Mouse (Mus musculus): ENCODE data around the gene Gng12.

Gng12 gene

DNA sequence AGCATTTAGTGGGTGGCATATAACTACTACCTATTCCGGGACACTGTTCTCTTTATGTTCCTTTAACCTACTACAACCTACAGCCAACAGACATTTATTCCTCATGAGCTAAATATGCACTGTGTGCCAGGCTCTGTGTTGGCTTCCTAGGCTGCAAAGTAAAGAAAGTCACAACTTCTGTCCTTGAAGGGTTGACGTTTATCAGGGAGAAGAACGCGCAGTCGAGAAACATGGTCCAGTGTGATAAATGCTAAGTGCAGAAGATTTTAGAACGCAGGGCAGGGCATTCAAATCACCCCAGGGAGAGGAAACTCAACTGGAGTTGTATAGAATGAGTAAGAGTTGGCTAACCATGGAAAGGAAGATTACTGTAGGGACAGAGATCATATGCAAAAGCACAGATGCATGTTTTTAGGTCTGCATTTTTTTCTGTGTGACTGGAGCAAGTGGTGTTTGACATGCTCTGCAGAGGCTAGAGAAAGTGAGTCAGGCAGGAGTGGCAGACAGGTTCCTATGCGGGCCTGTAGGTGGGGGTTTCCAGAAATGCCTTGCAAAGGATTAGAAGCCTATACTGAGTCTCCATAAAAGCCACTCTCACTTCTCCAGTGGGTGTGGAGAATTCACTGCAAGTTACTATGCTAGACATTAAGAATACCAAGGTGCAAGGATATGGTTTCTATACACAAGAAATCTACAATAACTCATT, 161.9 kb downstream of the Gng12 start:
- DNase-seq: no peak

DNA sequence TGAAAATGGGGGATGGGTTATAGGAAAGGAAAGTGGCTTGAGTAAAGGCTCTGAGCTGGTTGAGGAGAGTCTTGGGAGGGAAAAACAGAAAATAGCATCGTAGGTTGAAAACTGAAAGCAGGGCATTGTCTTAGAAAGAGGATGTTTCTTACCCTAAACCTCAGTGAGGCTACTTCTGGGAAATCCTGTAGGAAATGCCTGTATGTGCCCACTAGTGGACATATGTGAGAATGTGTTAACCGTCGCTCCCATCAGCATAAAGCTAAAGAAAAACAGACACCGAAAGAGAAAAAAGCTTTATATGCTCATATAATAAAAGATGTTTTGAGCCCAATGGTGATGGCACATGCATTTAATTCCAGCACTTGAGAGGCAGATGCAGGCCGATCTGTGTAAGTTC, 163.9 kb downstream of the Gng12 start:
- no peak for DNase-seq

- no peak for DNase-seq
Measured at GRCm38 (mm10) chr6:67069219-67069762, 173.1 kb downstream of the Gng12 start.

DNA sequence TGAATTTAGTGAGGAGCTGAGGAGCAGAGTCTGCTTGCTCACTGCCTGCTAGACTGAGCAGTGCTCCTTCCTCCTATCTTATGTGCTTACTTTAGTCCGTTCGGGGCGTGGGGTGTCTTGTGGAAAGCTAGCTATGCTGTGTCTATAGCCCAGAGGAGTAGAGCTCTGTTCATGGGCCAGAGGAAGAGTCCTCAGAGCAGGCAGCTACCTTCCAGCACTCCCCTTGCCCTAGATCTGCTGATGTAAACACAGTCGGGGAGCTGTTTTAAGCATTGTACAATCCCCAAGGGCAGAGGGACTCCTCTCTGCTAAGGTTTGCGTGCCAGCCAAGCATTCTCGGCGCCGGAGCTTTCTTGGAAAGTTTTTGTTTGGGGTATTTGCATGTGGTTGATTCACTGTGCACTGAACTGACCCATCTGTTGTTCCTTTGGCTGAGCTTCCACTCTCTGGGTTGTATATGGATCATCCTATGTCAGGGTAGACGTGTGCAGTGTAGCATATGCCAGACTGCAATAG, 173.7 kb downstream of the Gng12 start:
- DNase-seq: peak; percentile 8 to 11
